Mouse (Mus musculus): ENCODE measurements at regions not wholly inside any gene's neighbourhood (a gene's known extent, or its start where the extent isn't known, plus 50 kb on each side); places are given as distances from the start of the nearest gene placed in this dataset.

GRCm38 (mm10) chr3:17789454-17790196, 158.6 kb upstream of the Cypt12 start:
- ATAC-seq (no peak), DNase-seq (ENCODE audit: low read depth, low spot score) (no peak)
- H3K27me3 ChIP-seq: peaks cover 90% of the 10 kb centered on the region
- POLR2A ChIA-PET: no interaction called here
- in situ Hi-C loops (cut with MboI; ENCODE audit: low pct_unique_long_range_greater_than_20kb): no loop called here
- CTCF ChIA-PET: interaction anchor here (2.0 kb wide), 1 partner anchor 9 kb away, joined by 11 read pairs; no protein-coding TSS in a partner anchor
- TF ChIP-seq CTCF (IDR thresholded peaks at IDR 0.05): no peak

- in situ Hi-C loops (cut with MboI; ENCODE audit: low pct_unique_long_range_greater_than_20kb): no loop called here
- DNase-seq (ENCODE audit: low read depth, low spot score) (no peak), ATAC-seq (no peak)
- ChIA-PET POLR2A (no interaction called here), CTCF (interaction anchor here (2.0 kb wide), 1 partner anchor 9 kb away, joined by 11 read pairs; no protein-coding TSS in a partner anchor)
- TF ChIP-seq CTCF (IDR thresholded peaks at IDR 0.05): no peak
- H3K27me3 ChIP-seq: peaks cover 91% of the 10 kb centered on the region
Measured at GRCm38 (mm10) chr3:17790331-17790730, 157.9 kb upstream of the Cypt12 start.

GRCm38 (mm10) chr3:17790816-17791215, 157.4 kb upstream of the Cypt12 start:
- in situ Hi-C loops (cut with MboI; ENCODE audit: low pct_unique_long_range_greater_than_20kb): no loop called here
- POLR2A ChIA-PET: no interaction called here
- no peak for ATAC-seq
- peaks cover 91% of the 10 kb centered on the region for H3K27me3 ChIP-seq
- TF ChIP-seq CTCF (IDR thresholded peaks at IDR 0.05): no peak
- CTCF ChIA-PET: interaction anchor here (2.0 kb wide), 1 partner anchor 8 kb away, joined by 11 read pairs; no protein-coding TSS in a partner anchor
- no peak for DNase-seq (ENCODE audit: low read depth, low spot score)

GRCm38 (mm10) chr3:17791381-17792320, 156.6 kb upstream of the Cypt12 start:
- no peak for ATAC-seq
- no peak for TF ChIP-seq CTCF (IDR thresholded peaks at IDR 0.05)
- in situ Hi-C loops (cut with MboI; ENCODE audit: low pct_unique_long_range_greater_than_20kb): no loop called here
- ChIA-PET CTCF (no interaction called here), POLR2A (no interaction called here)
- peaks cover 91% of the 10 kb centered on the region for H3K27me3 ChIP-seq
- no peak for DNase-seq (ENCODE audit: low read depth, low spot score)

- no peak for DNase-seq (ENCODE audit: low read depth, low spot score)
- ChIA-PET POLR2A (no interaction called here), CTCF (no interaction called here)
- in situ Hi-C loops (cut with MboI; ENCODE audit: low pct_unique_long_range_greater_than_20kb): no loop called here
- ATAC-seq: no peak
- peaks cover 91% of the 10 kb centered on the region for H3K27me3 ChIP-seq
- no peak for TF ChIP-seq CTCF (IDR thresholded peaks at IDR 0.05)
Measured at GRCm38 (mm10) chr3:17792537-17793039, 155.6 kb upstream of the Cypt12 start.

- peaks cover 91% of the 10 kb centered on the region for H3K27me3 ChIP-seq
- ChIA-PET POLR2A (no interaction called here), CTCF (no interaction called here)
- no peak for ATAC-seq
- in situ Hi-C loops (cut with MboI; ENCODE audit: low pct_unique_long_range_greater_than_20kb): no loop called here
- no peak for TF ChIP-seq CTCF (IDR thresholded peaks at IDR 0.05)
- DNase-seq (ENCODE audit: low read depth, low spot score): no peak
Measured at GRCm38 (mm10) chr3:17793646-17794250, 154.5 kb upstream of the Cypt12 start.

GRCm38 (mm10) chr3:17794251-17795061, 153.8 kb upstream of the Cypt12 start:
- ChIA-PET CTCF (no interaction called here), POLR2A (no interaction called here)
- in situ Hi-C loops (cut with MboI; ENCODE audit: low pct_unique_long_range_greater_than_20kb): no loop called here
- DNase-seq (ENCODE audit: low read depth, low spot score): no peak
- ATAC-seq: no peak
- TF ChIP-seq CTCF (IDR thresholded peaks at IDR 0.05): no peak
- H3K27me3 ChIP-seq: peaks cover 91% of the 10 kb centered on the region

- in situ Hi-C loops (cut with MboI; ENCODE audit: low pct_unique_long_range_greater_than_20kb): no loop called here
- POLR2A ChIA-PET: no interaction called here
- ATAC-seq (no peak), DNase-seq (ENCODE audit: low read depth, low spot score) (no peak)
- H3K27me3 ChIP-seq: peaks cover 90% of the 10 kb centered on the region
- CTCF ChIA-PET: interaction anchor here (1.1 kb wide), 1 partner anchor 10 kb away, joined by 3 read pairs; no protein-coding TSS in a partner anchor
- TF ChIP-seq CTCF (IDR thresholded peaks at IDR 0.05): no peak
Measured at GRCm38 (mm10) chr3:17795271-17796260, 152.6 kb upstream of the Cypt12 start.

GRCm38 (mm10) chr3:17796766-17797165, 151.4 kb upstream of the Cypt12 start:
- no peak for DNase-seq (ENCODE audit: low read depth, low spot score)
- no peak for ATAC-seq
- no peak for TF ChIP-seq CTCF (IDR thresholded peaks at IDR 0.05)
- in situ Hi-C loops (cut with MboI; ENCODE audit: low pct_unique_long_range_greater_than_20kb): no loop called here
- H3K27me3 ChIP-seq: peaks cover 85% of the 10 kb centered on the region
- CTCF ChIA-PET: interaction anchor here (0.9 to 1.1 kb wide), 2 partner anchors 9 to 11 kb away, joined by 3 read pairs; no protein-coding TSS in a partner anchor
- POLR2A ChIA-PET: no interaction called here
